Mouse (Mus musculus) midbrain, postnatal 0 days (tissue): ENCODE measurements around the gene Xpnpep3. TPM values are rescaled to one million over a fixed set of nuclear protein-coding genes. Genes with fewer than 3 reads are reported as not detected.

Experiments
- ATAC-seq: fragments of 200-750 bp; cut with Nextera tagmentation; 2 replicates; pipeline ENCODE4 v1.8.0; 2017; ENCODE audit warnings: moderate number of reproducible peaks, mild to moderate bottlenecking, moderate TSS enrichment, moderate library complexity; ENCODE audit not compliant: low FRiP score
- DNase-seq: peaks from one replicate; pipeline ENCODE4 v3.0.0-alpha.2; 2015; ENCODE audit warnings: low spot score
- H3K27ac ChIP-seq: fragments of 300-500 bp; sonication (generic); 2 replicates; pipeline ENCODE4 v1.5.1; 2014; ENCODE audit warnings: low read depth, mild to moderate bottlenecking, low read length, mixed read lengths
- H3K27me3 ChIP-seq: fragments of 300-500 bp; sonication (generic); 2 replicates; pipeline ENCODE4 v1.6.1; 2014; ENCODE audit warnings: low read length, control low read depth, mixed read lengths; ENCODE audit not compliant: insufficient read depth
- H3K36me3 ChIP-seq: fragments of 300-500 bp; sonication (generic); 2 replicates; pipeline ENCODE4 v1.6.1; 2014; ENCODE audit warnings: low read length, control low read depth, mixed read lengths; ENCODE audit not compliant: insufficient read depth
- H3K4me1 ChIP-seq: fragments of 300-500 bp; sonication (generic); 2 replicates; pipeline ENCODE4 v1.6.1; 2014; ENCODE audit warnings: mild to moderate bottlenecking, control low read depth, antibody characterized with exemption, low read length, mixed read lengths; ENCODE audit not compliant: insufficient read depth
- H3K4me2 ChIP-seq: fragments of 300-500 bp; sonication (generic); 2 replicates; pipeline ENCODE4 v1.6.1; 2014; ENCODE audit warnings: low read depth, mild to moderate bottlenecking, low read length, mixed read lengths; ENCODE audit not compliant: poor library complexity, severe bottlenecking
- H3K4me3 ChIP-seq: fragments of 300-500 bp; sonication (generic); 2 replicates; pipeline ENCODE4 v1.5.1; 2014; ENCODE audit warnings: low read depth, mild to moderate bottlenecking, low read length, moderate library complexity
- H3K9ac ChIP-seq: fragments of 300-500 bp; sonication (generic); replicated peaks from 2 replicates; pipeline ENCODE4 v1.6.1; 2014; ENCODE audit warnings: mild to moderate bottlenecking, low read length, moderate library complexity, mixed read lengths; ENCODE audit not compliant: poor library complexity, severe bottlenecking
- H3K9me3 ChIP-seq: fragments of 300-500 bp; sonication (generic); 2 replicates; pipeline ENCODE4 v1.6.1; 2016; ENCODE audit warnings: low read length, control low read depth
- CTCF ChIP-seq: IDR thresholded peaks from 2 replicates; pipeline ENCODE4 v1.5.1; 2016; ENCODE audit warnings: antibody characterized with exemption, mild to moderate bottlenecking
- WGBS: fragments of 180-500 bp; shearing (Covaris S2); extraction: QIAGEN DNeasy Blood & Tissue Kit; methylation state at CpG from one replicate; pipeline ENCODE4 v1.1.7; 2014; 5-methylcytosine and 5-hydroxymethylcytosine counted together
- polyA plus RNA-seq: library from polyadenylated mRNA; unstranded; fragments of >200 nt; fragmentation: Nextera tagmentation; extraction: Ambion mirVana; gene quantifications from 2 replicates; pipeline ENCODE4 v1.2.1, GENCODE M21; 2015
- total RNA-seq: library from RNA; depleted of rRNA; stranded (reverse); fragments of >200 nt; gene quantifications from 2 replicates; pipeline ENCODE4 v1.2.3, GENCODE M21; 2014; rRNA removed

Xpnpep3 gene
- total and polyA plus RNA-seq, 2 experiments from 2014 or later: 5.4 to 13.8 TPM

GRCm38 (mm10) chr15:81485483-81485882 is 85.5 kb downstream of the Xpnpep3 start:
- H3K4me3 ChIP-seq: no peak overlapping the region
- no peak for TF ChIP-seq CTCF
- no peak overlapping the region for H3K4me2 ChIP-seq
- H3K9me3 ChIP-seq: no peaks in the 10 kb centered on the region
- 83% methylated on average over 4 of the region's 4 CpGs for WGBS
- H3K27ac ChIP-seq: no peak overlapping the region
- H3K36me3 ChIP-seq: no peaks in the 10 kb centered on the region
- no peak for ATAC-seq
- H3K9ac ChIP-seq: no peak overlapping the region
- no peak for DNase-seq
- no peaks in the 10 kb centered on the region for H3K4me1 ChIP-seq
- no peaks in the 10 kb centered on the region for H3K27me3 ChIP-seq

- TF ChIP-seq CTCF: no peak
- no peak for ATAC-seq
- H3K27me3 ChIP-seq: no peaks in the 10 kb centered on the region
Observed at GRCm38 (mm10) chr15:81503466-81503865, 103.5 kb downstream of the Xpnpep3 start.

DNA sequence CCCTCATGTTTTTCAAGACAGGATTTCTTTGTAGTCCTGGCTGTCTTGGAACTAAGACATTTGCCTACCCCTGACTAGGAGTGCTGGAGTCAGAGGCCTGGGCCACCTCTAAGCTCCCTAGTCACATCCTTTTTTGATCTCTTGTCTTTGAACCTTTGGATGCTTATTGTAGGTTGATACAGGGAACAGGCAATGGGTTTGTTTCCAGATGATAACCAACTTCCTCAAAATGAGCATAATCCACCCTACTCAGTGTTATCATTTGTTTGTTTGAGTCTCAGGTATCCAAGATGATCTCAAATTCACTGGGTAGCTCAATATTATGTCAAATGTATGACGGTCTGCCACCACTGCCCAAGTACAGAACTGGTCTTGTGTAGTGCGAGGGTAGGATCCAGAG is 104.1 kb downstream of the Xpnpep3 start:
- no peak for ATAC-seq

More at GRCm38 (mm10) chr15:81503466-81503865, 103.5 kb downstream of the Xpnpep3 start:
- WGBS: 93% methylated on average over 2 of the region's 2 CpGs
- no peak overlapping the region for H3K9ac ChIP-seq
- H3K36me3 ChIP-seq: no peaks in the 10 kb centered on the region
- H3K27ac ChIP-seq: no peak overlapping the region
- no peak for DNase-seq
- H3K4me3 ChIP-seq: no peak overlapping the region
- no peaks in the 10 kb centered on the region for H3K4me1 ChIP-seq
- H3K4me2 ChIP-seq: no peak overlapping the region
- H3K9me3 ChIP-seq: no peaks in the 10 kb centered on the region

More for the DNA sequence above, 104.1 kb downstream of the Xpnpep3 start:
- H3K4me2 ChIP-seq: no peak overlapping the region
- WGBS: 98% methylated on average over 2 of the region's 2 CpGs
- no peaks in the 10 kb centered on the region for H3K36me3 ChIP-seq
- no peaks in the 10 kb centered on the region for H3K27me3 ChIP-seq
- TF ChIP-seq CTCF: no peak
- no peak overlapping the region for H3K4me3 ChIP-seq
- DNase-seq: no peak
- no peaks in the 10 kb centered on the region for H3K9me3 ChIP-seq
- H3K4me1 ChIP-seq: no peaks in the 10 kb centered on the region
- H3K9ac ChIP-seq: no peak overlapping the region
- no peak overlapping the region for H3K27ac ChIP-seq

Other genes starting within 250 kb of the Xpnpep3 start
- gene Mrtfa, start 209.4 kb upstream of the Xpnpep3 start, total RNA-seq: 32.1 and 44.1 TPM in 2 replicates
- 20.8 and 22.6 TPM in 2 replicates for gene Mrtfa, start 209.4 kb upstream of the Xpnpep3 start, polyA plus RNA-seq
- 11.2 and 17.2 TPM in 2 replicates for gene Mchr1, start 164.6 kb upstream of the Xpnpep3 start, total RNA-seq
- gene Mchr1, start 164.6 kb upstream of the Xpnpep3 start, polyA plus RNA-seq: 9.3 and 12.4 TPM in 2 replicates
- 74.4 and 77.4 TPM in 2 replicates for gene Slc25a17, start 39.3 kb upstream of the Xpnpep3 start, total RNA-seq
- 121 and 123 TPM in 2 replicates for gene Slc25a17, start 39.3 kb upstream of the Xpnpep3 start, polyA plus RNA-seq
- 111 and 137 TPM in 2 replicates for gene St13, start 61 bp upstream of the Xpnpep3 start, total RNA-seq
- 231 and 241 TPM in 2 replicates for gene St13, start 61 bp upstream of the Xpnpep3 start, polyA plus RNA-seq
- not detected in 2 replicates for gene Dnajb7, start 8.2 kb downstream of the Xpnpep3 start, total RNA-seq
- gene Dnajb7, start 8.2 kb downstream of the Xpnpep3 start, polyA plus RNA-seq: 0.16 and 0.26 TPM in 2 replicates
- 152 and 155 TPM in 2 replicates for gene Rbx1, start 66.2 kb downstream of the Xpnpep3 start, total RNA-seq
- 397 and 411 TPM in 2 replicates for gene Rbx1, start 66.2 kb downstream of the Xpnpep3 start, polyA plus RNA-seq
- gene Ep300, start 185.2 kb downstream of the Xpnpep3 start, total RNA-seq: 50.7 and 55.5 TPM in 2 replicates
- gene Ep300, start 185.2 kb downstream of the Xpnpep3 start, polyA plus RNA-seq: 9.4 and 14.9 TPM in 2 replicates